ENCODE assay signal across 16 mouse cellular contexts in the genomic region with DNA sequence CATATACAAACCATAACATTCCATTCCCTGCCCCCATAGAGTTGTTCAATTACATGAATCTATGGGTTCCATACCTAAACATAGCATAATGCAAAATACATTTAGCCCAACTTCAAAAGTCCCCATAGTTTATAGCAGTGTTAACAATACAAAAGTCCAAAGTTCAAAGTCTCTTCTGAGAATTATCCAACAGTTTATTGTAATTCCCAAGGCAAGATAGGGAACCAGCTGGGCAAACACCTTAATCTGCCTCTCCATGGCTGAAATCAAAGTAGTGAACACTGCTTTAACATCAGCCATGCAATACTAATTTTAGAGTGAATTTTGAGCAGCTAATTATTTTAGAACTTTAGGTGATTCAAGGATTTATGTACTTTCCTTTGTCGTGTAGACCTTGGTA.
"Had no signal": no experiment of that assay in that cellular context is flagged by ENCODE, and none has a peak within 500 bp of the region (broad histone marks: within the 10 kb centered on the region; RNA-seq: fewer than 3 reads in every experiment).

No protein-coding gene starts in this region.

- H3K4me2 ChIP-seq: heart, embryonic 11.5 days; heart, embryonic 13.5 days; heart, embryonic 15.5 days; hindbrain, embryonic 13.5 days; hindbrain, embryonic 15.5 days; limb, embryonic 13.5 days; limb, embryonic 15.5 days; liver, embryonic 12.5 days had no signal

- H3K36me3 ChIP-seq: heart, embryonic 13.5 days; heart, embryonic 15.5 days; hindbrain, embryonic 13.5 days; hindbrain, embryonic 15.5 days; limb, embryonic 13.5 days; limb, embryonic 15.5 days; liver, embryonic 12.5 days had no signal

- H3K4me3 ChIP-seq: gastrocnemius, adult 2 months; heart, adult 2 months; heart, embryonic 13.5 days; heart, embryonic 15.5 days; hindbrain, embryonic 13.5 days; hindbrain, embryonic 15.5 days; layer of hippocampus, adult 2 months; left cerebral cortex, adult 2 months; limb, embryonic 13.5 days; limb, embryonic 15.5 days; liver, embryonic 12.5 days had no signal

- H3K4me1 ChIP-seq: heart, embryonic 13.5 days; heart, embryonic 15.5 days; hindbrain, embryonic 13.5 days; hindbrain, embryonic 15.5 days; limb, embryonic 13.5 days; limb, embryonic 15.5 days; liver, embryonic 12.5 days had no signal

- H3K9ac ChIP-seq: heart, embryonic 13.5 days; heart, embryonic 15.5 days; hindbrain, embryonic 13.5 days; hindbrain, embryonic 15.5 days; limb, embryonic 13.5 days; limb, embryonic 15.5 days; liver, embryonic 12.5 days; liver, embryonic 14.5 days had no signal

- ATAC-seq: liver, embryonic 12.5 days had no signal

- H3K27me3 ChIP-seq: heart, embryonic 13.5 days; heart, embryonic 15.5 days; hindbrain, embryonic 13.5 days; hindbrain, embryonic 15.5 days; limb, embryonic 13.5 days; limb, embryonic 15.5 days; liver, embryonic 12.5 days had no signal

- H3K9me3 ChIP-seq: heart, embryonic 13.5 days; heart, embryonic 15.5 days; hindbrain, embryonic 13.5 days; hindbrain, embryonic 15.5 days; limb, embryonic 13.5 days; limb, embryonic 15.5 days; liver, embryonic 12.5 days had no signal

- DNase-seq: heart, adult 11 months had no signal

- H3K27ac ChIP-seq: gastrocnemius, adult 2 months; heart, adult 2 months; heart, embryonic 13.5 days; heart, embryonic 15.5 days; hindbrain, embryonic 13.5 days; hindbrain, embryonic 15.5 days; hindbrain, postnatal 0 days; kidney, postnatal 0 days; layer of hippocampus, adult 2 months; left cerebral cortex, adult 2 months; limb, embryonic 13.5 days; limb, embryonic 15.5 days; liver, embryonic 12.5 days; liver, embryonic 14.5 days had no signal
